Mouse (Mus musculus) embryo, embryonic 9.5 days (tissue): ENCODE data around the gene Hat1.

Experiments
- DNase-seq: peaks from one replicate; pipeline ENCODE4 v3.0.0-alpha.2; 2017; ENCODE audit errors: extremely low spot score

The Hat1 gene

DNA sequence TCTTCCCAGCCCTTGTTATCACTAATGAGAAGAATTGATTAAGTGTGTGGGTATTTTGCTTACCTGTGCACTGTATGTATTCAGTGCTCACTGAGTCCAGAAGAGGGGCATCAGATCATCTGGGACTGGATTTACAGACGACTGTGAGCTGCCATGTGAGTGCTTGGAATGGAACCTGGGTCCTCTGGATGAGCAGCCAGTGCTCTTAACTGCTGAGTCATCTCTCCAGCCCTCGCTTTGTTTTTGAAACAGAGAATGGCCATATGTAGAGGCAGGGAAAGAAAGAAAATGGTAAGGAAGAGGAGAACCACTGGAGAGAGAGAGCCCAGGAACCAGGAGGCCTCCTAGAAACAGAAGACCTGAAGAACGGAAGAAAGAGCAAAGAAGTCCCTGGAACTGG, 73.8 kb downstream of the Hat1 start:
- DNase-seq, result no peak

DNA sequence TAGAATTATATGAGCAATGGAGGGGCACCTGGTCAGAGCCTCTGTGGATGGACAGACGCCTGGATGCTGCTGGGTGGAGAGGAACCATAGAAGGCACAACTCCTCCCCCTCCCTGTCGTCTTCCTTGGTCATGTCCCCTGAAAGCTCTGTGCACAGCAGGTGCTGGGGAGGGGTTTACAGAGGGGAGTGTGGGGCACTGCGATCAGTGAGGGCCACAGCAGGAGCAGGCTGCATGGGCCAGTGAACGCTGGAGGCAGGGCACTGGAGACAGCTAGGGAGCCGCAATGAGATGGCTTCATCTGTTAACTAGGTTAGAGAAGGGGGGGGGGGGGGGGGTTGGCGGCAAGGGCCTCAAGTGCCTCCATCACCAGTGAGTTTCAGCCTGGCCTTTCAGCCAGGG, 77.3 kb downstream of the Hat1 start:
- DNase-seq, result no peak

DNA sequence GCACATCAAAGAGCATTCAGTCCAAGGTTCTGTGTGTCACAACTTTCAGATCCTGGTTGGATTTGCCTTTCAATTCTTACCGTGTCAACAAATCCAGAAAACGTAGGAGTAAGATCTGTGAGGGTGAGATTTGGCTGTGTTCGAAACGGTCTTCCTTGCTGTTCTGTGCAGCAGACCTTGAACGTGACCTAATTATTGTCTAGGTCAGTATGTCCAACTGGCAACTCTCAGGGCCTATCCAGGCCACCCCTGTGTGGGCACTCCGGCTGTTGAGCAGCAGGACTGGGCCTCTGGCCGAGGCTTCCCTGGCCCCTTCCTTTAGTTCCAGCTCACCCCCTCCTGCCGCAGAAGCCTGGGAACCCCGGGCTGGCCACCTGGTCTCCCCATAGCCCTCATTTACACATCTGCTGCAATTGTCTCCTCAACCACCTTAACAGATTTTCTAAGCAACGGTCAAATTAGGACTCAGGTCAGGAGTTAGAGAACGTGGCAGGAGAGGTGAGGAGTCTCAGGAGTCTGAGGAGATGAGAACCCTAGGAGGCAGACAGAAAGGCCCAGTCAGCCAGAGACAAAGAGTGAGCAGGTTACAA, 78.2 kb downstream of the Hat1 start:
- no peak for DNase-seq

DNA sequence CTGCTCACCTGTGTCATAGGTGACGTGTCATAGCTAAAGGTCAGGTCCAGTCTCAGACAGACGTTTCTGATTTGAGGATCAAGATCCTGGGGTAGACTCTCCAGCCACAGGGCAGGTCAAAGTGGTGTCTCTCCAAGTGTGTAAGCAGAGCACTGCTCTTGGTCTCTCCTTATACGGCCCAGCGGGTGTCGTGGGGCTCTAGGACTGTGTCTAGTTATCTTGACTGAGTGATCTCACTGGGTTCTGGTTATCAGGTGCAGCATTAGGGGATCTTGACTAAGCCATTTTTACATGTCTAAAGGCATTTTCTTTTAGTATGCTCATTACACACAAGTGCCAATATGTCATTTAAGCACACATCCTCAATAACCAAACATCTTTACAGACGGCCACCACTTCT, 82.3 kb downstream of the Hat1 start:
- DNase-seq, result no peak

DNA sequence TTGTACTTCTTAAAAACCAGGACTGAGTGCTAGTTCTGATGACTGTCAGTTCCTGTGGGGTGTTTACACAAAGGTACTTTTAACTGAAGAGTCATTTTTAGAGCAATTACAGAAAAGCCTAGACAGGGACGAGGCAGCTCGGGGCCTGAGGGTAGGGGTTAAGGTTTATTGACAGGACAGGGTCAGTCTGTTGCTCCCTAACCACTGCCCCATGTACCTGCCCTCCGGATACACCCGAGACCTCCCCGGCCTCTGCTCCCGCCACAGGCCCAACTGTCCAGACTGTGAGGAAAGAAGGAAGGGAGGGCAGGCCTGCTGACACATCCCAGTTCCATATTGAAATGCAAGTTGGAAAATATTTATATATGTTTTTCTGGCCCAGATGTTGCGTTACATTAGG, 85.1 kb downstream of the Hat1 start:
- no peak for DNase-seq

DNA sequence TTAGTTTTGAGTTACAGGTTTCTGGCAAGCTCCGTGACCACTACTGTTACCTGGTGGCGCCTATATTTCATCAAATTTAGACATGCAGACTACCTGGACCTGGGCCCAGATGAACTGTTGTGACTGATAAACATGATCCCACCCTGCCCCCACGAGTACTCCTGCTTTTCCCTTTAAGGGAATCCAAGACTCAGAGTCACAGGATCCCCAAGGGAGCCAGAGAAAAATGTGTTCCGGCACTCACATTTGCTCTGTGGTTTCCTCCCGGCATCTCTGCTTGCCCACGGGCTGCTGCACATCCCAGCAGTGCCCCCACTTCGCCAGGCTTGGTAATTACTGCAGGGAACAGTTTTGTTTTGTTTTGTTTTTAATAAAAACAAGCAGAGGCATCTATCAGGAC, 85.6 kb downstream of the Hat1 start:
- no peak for DNase-seq

DNA sequence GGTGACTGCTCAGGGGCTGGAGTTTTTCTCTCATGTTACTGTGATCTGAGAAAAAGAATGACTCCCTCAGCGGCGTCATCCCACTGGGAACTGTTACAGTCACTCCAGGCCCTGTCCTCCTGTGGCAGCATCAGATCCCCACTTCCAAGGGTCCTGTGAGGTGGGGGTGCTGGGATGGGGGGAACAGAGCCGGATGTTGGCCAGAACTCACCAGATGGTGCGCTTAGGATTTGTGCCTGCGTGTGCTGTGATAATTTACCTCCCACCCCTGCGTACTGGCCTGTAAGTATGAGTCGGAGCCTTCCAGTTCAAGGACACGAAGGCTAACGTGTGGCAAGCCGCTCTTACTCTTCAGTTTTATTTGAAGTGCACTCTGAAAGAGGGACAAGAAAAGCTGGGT, 86.6 kb downstream of the Hat1 start:
- no peak for DNase-seq

DNA sequence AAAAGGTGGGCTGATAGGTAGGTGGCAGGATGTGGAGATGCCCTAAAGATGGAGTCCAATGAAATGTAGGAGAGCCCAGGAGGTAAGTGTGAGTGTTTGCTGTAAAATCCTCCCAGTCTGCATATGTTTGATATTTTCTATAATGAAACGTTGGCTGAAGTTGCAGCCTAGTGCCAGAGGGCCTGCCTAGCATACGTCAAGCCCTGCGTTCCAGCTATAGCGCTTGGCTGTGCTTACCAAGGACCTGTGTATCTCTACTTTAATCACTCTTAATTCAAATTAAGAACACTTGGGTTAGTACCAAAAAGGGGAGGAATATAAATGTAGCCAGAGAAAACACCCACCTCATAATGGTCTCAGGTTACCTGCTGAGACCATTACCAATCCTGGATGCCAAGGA, 87.0 kb downstream of the Hat1 start:
- DNase-seq, result no peak

DNA sequence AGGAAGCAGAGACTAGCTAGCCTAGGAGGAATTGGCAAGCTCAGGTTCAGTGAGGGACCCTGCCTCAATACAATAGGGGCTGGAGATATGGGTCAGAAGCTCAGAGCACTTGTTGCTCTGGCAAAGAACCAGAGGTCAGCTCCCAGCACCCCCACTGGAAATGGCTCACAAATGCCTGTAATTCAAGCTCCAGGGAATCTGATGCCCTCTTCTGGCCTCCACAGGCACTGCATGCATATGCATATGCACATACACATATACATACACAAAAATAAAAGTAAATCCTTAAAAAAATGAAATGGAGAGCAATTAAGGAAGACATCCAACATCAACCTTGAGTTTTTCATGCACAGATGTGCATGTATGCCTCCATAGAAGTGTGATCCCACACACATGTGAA, 89.0 kb downstream of the Hat1 start:
- DNase-seq, result no peak

DNA sequence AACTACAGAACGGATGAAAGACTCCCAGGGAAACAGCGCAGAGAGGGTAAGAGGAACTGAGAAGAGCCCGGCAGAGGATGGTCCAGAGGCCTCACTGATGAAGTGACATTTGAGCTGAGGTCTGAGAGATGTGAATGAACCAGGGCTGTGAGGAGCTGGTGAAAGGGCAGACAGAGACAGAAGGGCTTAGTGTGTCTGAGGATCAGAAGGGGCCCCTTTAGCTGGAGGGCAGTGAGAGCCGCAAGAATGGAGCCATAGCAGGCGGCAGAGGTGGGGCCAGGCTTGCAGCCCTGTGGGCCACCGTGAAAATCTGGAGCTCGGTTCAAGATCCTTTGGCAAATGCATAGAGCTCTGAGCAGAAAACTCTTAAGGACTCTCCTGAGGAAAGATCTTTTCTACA, 91.2 kb downstream of the Hat1 start:
- DNase-seq, result peak; percentile 64

DNA sequence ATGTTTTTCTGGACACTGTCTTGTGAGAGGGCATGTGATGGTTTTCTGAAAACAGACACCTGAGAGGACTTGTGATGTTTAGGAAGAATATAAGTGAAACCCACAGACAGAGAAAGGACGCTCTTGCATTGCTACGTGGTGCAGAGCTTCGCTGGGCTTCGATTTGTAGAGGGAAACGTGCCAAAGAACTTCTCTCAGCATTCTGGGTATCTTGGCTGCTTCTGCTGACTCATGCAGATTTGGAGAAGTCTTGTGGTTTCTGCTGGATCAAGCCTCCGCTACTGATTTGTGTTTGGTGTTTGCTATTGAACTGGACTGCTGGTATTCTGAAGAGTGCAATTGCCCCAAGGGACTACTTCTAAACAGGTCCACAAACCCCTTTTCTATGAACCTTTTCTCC, 93.1 kb downstream of the Hat1 start:
- no peak for DNase-seq

DNA sequence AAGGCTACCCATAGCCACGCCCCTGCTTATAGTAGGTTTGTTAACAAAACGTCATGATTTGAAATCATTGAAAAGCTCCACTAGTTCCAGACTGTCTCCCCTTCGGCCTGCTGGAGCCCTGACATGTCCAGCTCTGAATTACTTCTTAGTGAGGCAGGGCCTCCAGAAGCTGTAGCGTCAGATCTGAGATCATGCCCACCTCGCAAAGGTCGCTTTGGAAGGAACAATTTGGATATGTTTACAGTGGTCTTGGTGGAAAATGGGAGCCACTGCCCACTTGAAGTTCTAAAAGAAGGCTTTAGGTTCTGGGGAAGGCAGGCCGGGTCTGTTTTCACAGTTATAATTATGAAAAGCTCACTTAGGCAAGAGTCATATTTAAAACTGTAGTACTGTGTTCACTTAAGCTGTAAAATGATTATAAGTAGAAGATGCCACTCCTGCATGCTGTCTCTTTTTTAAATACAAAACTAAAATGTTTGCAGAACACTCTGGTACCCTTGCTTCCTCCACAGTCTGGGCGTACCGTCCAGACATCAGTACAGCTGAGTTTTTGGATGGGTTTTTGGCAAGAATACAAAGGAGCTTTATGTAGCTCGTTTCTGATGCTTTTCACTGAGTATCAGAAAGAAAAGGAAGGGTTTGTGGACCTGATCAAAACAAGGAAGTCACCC, 94.4 kb downstream of the Hat1 start:
- no peak for DNase-seq

DNA sequence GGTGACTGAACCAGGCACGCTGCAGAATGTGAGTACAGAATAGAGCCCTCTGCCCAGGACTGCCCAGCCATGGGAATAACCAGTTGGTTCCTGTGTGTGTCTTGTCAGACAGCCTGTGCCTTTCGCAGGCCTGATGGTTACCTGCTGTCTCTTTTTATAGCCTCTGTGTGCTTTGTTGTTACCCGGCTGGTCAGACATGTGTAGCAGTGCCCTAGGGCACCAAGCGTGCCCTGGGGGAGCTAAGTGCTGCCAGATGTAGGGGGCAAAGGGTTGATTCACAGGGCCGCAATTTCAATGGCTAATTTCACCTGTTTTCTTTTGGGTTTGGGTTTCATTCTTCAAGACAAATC, 94.9 kb downstream of the Hat1 start:
- DNase-seq, result peak; percentile 24
